Mouse (Mus musculus): ENCODE measurements around the gene Psmb11. TPM values are rescaled to one million over a fixed set of nuclear protein-coding genes. Genes with fewer than 3 reads are reported as not detected.
A peak's percentile ranks its signal among the peaks of the same experiment; 100 is the strongest.
"Not testable (repeated sequence)": the region's sequence is repeated elsewhere in the genome, so short reads cannot be mapped to it uniquely, and the experiment has no call there.

Gene Psmb11
- polyA plus RNA-seq, 1 experiment from 2014 or later, result not detected

- Histone ChIP-seq H3K9ac (replicated peaks) (no peak overlapping the region), H3K4me1 (ENCODE audit: insufficient read depth) (peaks cover 13% of the 10 kb centered on the region), H3K4me2 (ENCODE audit: low read depth, low read length) (no peak overlapping the region), H3K27ac (ENCODE audit: low read depth) (no peak overlapping the region), H3K4me3 (ENCODE audit: low read depth, low read length) (no peak overlapping the region), H3K36me3 (replicated peaks; ENCODE audit: insufficient read depth, low read length) (peaks cover 10% of the 10 kb centered on the region), H3K27me3 (ENCODE audit: insufficient read depth, low read length) (no peaks in the 10 kb centered on the region), H3K9me3 (ENCODE audit: low read length) (no peaks in the 10 kb centered on the region)
- no peak for TF ChIP-seq EP300 (IDR thresholded peaks at IDR 0.05; ENCODE audit: low read depth)
- no peak for TF ChIP-seq CTCF (IDR thresholded peaks at IDR 0.05; ENCODE audit: low read depth)
- WGBS (ENCODE audit: insufficient replicate concordance), result 75% methylated on average over 4 of the region's 4 CpGs
- ATAC-seq, result no peak
- no peak for DNase-seq
Measured at GRCm38 (mm10) chr14:54609245-54609644, 12.0 kb upstream of the Psmb11 start.

DNA sequence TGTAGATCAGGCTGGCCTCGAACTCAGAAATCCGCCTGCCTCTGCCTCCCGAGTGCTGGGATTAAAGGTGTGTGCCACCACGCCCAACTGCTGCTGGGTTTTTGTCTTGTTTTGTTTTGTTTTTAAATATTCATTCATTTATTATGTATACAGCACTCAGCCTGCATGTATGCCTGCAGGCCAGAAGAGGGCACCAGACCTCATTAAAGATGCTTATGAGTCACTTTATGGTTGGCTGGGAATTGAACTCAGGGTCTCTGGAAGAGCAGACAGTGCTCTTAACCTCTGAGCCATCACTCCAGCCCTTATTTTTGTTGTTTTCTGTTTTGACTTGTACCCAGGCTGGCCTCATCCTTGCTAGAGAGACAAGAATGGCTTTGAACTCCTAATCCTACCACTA lies 11.3 kb upstream of the Psmb11 start:
- Histone ChIP-seq H3K9ac (replicated peaks) (no peak overlapping the region), H3K27me3 (ENCODE audit: insufficient read depth, low read length) (no peaks in the 10 kb centered on the region), H3K36me3 (replicated peaks; ENCODE audit: insufficient read depth, low read length) (peaks cover 11% of the 10 kb centered on the region), H3K4me3 (ENCODE audit: low read depth, low read length) (no peak overlapping the region), H3K4me1 (ENCODE audit: insufficient read depth) (peaks cover 7% of the 10 kb centered on the region; the same call in 1 of the 2 replicates), H3K9me3 (ENCODE audit: low read length) (no peaks in the 10 kb centered on the region), H3K4me2 (ENCODE audit: low read depth, low read length) (no peak overlapping the region), H3K27ac (ENCODE audit: low read depth) (no peak overlapping the region)
- 71% methylated on average over 4 of the region's 4 CpGs for WGBS (ENCODE audit: insufficient replicate concordance)
- TF ChIP-seq EP300 (IDR thresholded peaks at IDR 0.05; ENCODE audit: low read depth) (no peak), CTCF (IDR thresholded peaks at IDR 0.05; ENCODE audit: low read depth) (peak; percentile 73)
- peak; percentile 32 for DNase-seq
- no peak for ATAC-seq

GRCm38 (mm10) chr14:54610648-54611047 lies 10.6 kb upstream of the Psmb11 start:
- Histone ChIP-seq H3K4me3 (ENCODE audit: low read depth, low read length) (no peak overlapping the region), H3K27me3 (ENCODE audit: insufficient read depth, low read length) (no peaks in the 10 kb centered on the region), H3K4me1 (ENCODE audit: insufficient read depth) (0 out of 2 replicates have a peak, but pooled peaks cover 2% of the 10 kb centered on the region), H3K4me2 (ENCODE audit: low read depth, low read length) (no peak overlapping the region), H3K27ac (ENCODE audit: low read depth) (no peak overlapping the region), H3K36me3 (replicated peaks; ENCODE audit: insufficient read depth, low read length) (peaks cover 15% of the 10 kb centered on the region), H3K9me3 (ENCODE audit: low read length) (no peaks in the 10 kb centered on the region), H3K9ac (replicated peaks) (no peak overlapping the region)
- ATAC-seq, result no peak
- no peak for DNase-seq
- TF ChIP-seq CTCF (IDR thresholded peaks at IDR 0.05; ENCODE audit: low read depth) (no peak), EP300 (IDR thresholded peaks at IDR 0.05; ENCODE audit: low read depth) (no peak)
- WGBS (ENCODE audit: insufficient replicate concordance), result 80% methylated on average over 6 of the region's 6 CpGs

DNA sequence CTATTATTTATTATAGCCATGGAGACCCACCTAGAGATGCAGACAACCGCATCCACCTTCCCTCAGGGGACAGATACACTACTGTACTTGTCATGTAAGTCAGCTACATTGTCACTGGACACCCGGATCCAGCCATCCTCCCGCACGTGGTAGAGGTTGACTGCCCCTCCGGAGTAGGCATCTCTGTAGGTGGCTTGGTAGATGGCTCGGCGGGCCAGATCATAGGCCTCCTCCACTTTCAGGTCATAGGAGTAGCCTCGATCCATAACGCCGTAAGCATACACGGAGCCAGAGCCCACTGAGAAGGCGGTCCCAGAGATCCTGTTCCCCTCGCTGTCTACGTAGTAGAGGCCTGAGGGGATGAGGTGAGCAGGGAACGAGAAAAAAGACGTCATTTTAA lies 7.1 kb upstream of the Psmb11 start:
- 85% methylated on average over 13 of the region's 16 CpGs for WGBS (ENCODE audit: insufficient replicate concordance)
- not testable (repeated sequence) for H3K9ac ChIP-seq (replicated peaks); DNase-seq; H3K9me3 ChIP-seq (ENCODE audit: low read length); ATAC-seq; H3K4me3 ChIP-seq (ENCODE audit: low read depth, low read length); H3K27ac ChIP-seq (ENCODE audit: low read depth); H3K4me2 ChIP-seq (ENCODE audit: low read depth, low read length); H3K27me3 ChIP-seq (ENCODE audit: insufficient read depth, low read length)
- Histone ChIP-seq H3K36me3 (replicated peaks; ENCODE audit: insufficient read depth, low read length) (peaks cover 15% of the 10 kb centered on the region), H3K4me1 (ENCODE audit: insufficient read depth) (peaks cover 10% of the 10 kb centered on the region; the same call in 1 of the 2 replicates)

GRCm38 (mm10) chr14:54616226-54616825 lies 4.9 kb upstream of the Psmb11 start:
- no peaks in the 10 kb centered on the region for H3K27me3 ChIP-seq (ENCODE audit: insufficient read depth, low read length)
- TF ChIP-seq EP300 (IDR thresholded peaks at IDR 0.05; ENCODE audit: low read depth), result no peak
- TF ChIP-seq CTCF (IDR thresholded peaks at IDR 0.05; ENCODE audit: low read depth), result no peak
- ATAC-seq (no peak), DNase-seq (no peak)
- peaks cover 10% of the 10 kb centered on the region; the same call in 1 of the 2 replicates for H3K4me1 ChIP-seq (ENCODE audit: insufficient read depth)
- no peak overlapping the region for H3K27ac ChIP-seq (ENCODE audit: low read depth)
- no peak overlapping the region for H3K4me3 ChIP-seq (ENCODE audit: low read depth, low read length)
- no peaks in the 10 kb centered on the region for H3K9me3 ChIP-seq (ENCODE audit: low read length)
- no peak overlapping the region for H3K9ac ChIP-seq (replicated peaks)
- 89% methylated on average over 16 of the region's 16 CpGs for WGBS (ENCODE audit: insufficient replicate concordance)
- H3K36me3 ChIP-seq (replicated peaks; ENCODE audit: insufficient read depth, low read length), result peaks cover 15% of the 10 kb centered on the region
- peak overlapping the region; percentile 82; the same call in 1 of the 2 replicates for H3K4me2 ChIP-seq (ENCODE audit: low read depth, low read length)

DNA sequence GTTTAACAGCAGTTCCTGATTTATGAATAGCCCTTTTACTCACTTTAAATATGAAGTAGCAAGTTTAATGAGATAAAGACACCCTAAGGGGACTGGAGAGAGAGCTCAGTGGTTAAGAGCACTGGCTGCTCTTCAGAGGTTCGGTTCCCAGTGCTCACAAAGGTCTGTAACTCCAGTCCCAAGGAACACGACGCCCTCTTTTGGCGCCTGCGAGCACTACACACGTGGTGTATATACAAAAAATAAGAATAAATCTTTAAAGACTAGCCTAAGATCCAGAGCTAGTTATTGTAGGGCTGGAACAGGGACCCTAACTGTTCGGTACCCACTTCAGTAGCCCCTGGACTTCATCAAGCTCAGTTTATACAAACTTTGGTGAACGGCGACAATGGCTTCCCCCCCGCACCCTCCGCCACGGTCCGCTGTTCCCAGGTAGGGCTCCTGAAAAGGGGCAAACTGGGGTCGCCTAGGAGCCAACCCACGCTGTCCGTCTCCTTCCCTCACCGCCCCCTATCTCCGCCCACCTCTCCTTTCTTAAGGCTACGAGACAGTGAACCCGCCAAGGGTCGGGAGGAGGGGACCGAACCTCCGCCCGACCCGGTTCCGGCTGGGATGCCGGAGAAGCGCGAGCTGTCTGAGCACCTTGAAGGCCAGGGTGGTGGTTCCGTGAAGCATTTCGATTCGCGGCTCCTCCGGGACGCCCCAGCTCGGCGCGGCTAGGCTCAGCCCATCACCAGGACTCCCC lies 3.9 kb upstream of the Psmb11 start:
- peak overlapping the region; percentile 71 for H3K27ac ChIP-seq (ENCODE audit: low read depth)
- TF ChIP-seq EP300 (IDR thresholded peaks at IDR 0.05; ENCODE audit: low read depth) (no peak), CTCF (IDR thresholded peaks at IDR 0.05; ENCODE audit: low read depth) (peak; percentile 46)
- 2% methylated on average over 38 of the region's 38 CpGs for WGBS (ENCODE audit: insufficient replicate concordance)
- peak; percentile 52 for DNase-seq
- no peaks in the 10 kb centered on the region for H3K9me3 ChIP-seq (ENCODE audit: low read length)
- peak overlapping the region; percentile 75 for H3K9ac ChIP-seq (replicated peaks)
- no peaks in the 10 kb centered on the region for H3K27me3 ChIP-seq (ENCODE audit: insufficient read depth, low read length)
- H3K4me3 ChIP-seq (ENCODE audit: low read depth, low read length), result peak overlapping the region; percentile 81
- H3K4me1 ChIP-seq (ENCODE audit: insufficient read depth), result peaks cover 10% of the 10 kb centered on the region; the same call in 1 of the 2 replicates
- peak; percentile 58 for ATAC-seq
- H3K36me3 ChIP-seq (replicated peaks; ENCODE audit: insufficient read depth, low read length), result peaks cover 15% of the 10 kb centered on the region
- peak overlapping the region; percentile 82 for H3K4me2 ChIP-seq (ENCODE audit: low read depth, low read length)
